Mouse (Mus musculus) embryo, embryonic 9.5 days (tissue): ENCODE measurements at regions not wholly inside any gene's neighbourhood (a gene's known extent, or its start where the extent isn't known, plus 50 kb on each side); places are given as distances from the start of the nearest gene placed in this dataset.
"Not testable (repeated sequence)": the region's sequence is repeated elsewhere in the genome, so short reads cannot be mapped to it uniquely, and the experiment has no call there.

Source experiments
- DNase-seq: peaks from one replicate; pipeline ENCODE4 v3.0.0-alpha.2; 2017; ENCODE audit errors: extremely low spot score

DNA sequence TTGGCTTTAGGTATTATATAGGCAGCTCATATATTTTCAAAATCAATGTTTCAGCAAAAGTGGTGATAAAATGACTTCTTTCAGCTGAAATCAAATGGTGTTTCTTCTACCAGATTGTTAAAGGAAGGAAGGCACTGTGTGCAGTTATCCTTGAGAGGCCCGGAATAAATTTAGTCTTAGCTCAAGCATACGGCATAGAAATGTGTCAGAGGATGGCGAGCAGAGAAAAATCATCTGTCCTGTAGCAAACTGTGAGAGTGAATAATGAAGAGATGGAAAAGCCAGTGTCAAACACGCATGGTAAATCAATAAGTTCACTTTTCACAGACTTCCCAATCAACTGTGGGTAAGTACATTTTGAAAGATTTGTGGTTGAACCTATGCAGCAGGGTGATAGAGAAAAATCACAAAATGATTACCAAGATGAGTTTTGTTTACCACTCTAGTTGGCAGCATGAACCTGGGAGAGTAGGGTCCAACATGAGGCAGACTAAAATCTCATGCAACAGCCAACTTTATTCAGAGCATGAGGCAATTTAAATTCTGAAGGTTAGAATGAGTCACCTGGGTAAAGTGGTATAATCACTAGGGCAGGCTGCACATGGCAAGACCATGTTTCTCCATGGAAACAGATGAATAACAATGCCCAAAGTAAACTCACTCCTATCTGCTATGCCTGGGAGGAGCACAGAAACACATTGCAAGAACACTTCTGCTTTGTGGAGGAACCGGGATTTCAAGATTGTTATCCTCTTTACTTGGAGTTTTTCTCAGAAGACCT lies 55.7 kb downstream of the AI429214 start:
- no peak for DNase-seq

DNA sequence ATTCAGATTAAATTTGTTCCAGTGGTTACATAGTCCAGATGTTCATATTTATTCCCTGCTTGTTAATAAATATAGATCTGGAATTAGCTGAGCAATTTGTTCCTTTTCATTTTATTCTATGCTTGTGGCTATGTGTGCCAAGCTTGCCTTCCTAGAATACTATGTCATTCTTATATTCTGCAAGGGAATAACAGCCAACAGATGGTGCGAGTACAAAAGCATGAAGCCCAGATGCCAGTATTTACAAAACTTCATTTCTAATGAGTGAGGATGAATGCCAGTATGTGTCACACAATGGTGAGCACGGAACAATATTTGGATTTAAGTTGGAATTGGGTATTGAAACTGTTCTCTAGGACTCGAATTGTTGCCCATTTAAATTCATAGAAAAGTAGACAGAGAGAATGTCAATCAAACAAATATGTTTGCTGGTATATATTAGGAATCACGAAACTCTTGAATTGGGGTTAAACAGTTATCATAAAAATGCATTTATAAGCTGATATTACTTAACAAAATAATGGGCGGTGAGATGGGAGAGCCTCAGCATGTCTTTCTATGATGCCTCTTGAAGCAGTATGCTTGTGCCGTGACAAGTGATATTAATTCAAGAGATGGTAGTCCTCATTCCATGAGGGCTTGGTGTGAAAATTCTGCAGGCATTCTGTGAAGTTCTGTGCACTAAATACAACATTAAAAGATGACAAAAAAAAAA lies 56.7 kb downstream of the AI429214 start:
- no peak for DNase-seq

DNA sequence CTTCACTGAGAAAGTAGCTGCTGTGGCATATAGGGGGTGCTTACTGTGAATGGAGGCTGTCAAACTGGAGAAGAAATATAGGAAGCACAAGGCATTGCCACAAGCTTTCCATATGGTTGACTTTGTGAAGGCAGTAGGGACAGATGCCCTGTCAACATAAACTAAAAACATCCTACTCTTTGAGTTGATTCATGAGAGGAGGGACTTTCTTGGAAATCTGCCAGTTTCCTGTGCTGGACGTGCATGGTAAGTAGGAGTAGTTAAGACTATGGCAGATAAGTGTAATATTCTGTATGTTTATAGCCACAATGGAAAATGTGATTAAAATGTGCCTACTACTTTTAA lies 57.3 kb downstream of the AI429214 start:
- DNase-seq: no peak

DNA sequence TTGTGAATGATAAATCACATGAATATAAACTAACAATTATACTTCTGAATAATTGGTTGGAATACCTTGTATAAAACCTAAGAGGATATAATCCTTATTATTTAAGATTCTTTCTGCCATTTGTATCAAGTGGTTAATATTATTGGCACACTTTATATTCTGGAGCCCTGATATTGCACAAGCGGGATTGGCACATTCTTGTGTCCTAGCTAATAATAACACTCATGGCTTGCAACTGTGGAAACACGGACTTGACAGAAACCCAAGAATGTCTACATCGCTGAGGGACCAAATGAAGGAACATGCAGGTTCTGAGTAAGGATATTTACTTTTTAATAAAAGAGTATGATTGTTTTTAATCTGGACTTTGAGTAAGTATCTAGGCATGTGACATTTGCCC lies 63.0 kb downstream of the AI429214 start:
- no peak for DNase-seq

DNA sequence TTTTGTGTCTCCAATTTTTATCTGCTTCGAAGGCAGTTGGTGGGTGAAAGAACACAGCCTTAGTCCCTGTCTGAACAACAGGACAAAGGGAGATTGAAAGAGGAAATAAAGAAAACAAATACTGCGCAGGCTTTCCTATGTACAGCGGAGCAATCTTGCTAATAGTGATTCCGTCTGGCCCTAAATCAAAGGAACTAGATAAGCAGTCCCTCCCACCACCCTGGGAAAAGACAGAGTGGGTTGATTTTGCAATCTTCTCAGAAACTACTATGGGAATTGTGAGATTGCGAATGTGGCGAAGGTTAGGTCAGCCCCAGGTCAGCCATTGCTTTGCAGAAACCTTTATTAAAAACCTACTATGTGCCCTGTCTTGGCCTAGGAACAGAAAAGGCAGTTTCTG lies 65.0 kb downstream of the AI429214 start:
- no peak for DNase-seq

DNA sequence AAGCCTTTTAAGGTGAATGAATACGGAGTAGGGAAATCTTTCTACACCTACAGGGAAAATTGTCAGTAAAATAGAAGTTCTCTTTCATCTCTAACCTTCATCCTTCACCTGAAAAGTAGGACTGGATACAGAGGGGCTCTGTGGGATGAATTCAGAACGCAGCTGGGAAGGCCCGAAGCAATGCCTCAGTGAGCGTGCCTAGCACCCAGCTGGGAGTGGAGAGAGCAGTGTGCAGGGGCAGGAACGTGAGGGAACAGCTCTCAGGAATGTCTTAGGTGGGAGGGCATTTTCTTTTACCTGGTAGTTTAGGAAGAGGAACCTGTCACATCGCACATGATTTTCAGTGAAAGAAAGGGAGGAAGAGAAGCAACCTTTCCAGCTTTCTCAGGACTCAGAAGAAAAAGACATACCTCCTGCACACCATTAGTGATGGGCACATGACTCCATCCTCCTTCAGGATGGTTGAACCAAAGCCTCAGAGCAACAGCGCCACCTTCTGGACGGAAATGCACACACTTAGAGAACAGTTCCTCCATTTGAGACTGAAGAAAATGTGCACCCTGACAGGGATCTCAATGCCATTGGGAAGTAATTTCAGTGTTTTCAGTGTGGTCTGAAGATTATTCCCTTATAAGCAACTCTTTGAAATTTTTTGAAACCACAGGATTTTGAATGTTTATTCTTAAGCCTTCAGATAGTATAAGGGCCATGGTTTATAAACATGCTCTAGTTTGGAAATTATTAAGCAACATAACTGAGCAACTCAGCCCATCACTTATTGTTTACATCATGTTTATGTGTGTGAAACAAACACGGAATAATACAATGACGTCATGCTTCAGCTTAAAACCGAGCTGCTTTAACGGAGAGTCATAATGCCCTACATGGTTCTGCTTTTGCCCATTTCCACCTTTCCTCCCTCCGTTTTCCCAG lies 68.9 kb downstream of the AI429214 start:
- DNase-seq: peak; percentile 82

DNA sequence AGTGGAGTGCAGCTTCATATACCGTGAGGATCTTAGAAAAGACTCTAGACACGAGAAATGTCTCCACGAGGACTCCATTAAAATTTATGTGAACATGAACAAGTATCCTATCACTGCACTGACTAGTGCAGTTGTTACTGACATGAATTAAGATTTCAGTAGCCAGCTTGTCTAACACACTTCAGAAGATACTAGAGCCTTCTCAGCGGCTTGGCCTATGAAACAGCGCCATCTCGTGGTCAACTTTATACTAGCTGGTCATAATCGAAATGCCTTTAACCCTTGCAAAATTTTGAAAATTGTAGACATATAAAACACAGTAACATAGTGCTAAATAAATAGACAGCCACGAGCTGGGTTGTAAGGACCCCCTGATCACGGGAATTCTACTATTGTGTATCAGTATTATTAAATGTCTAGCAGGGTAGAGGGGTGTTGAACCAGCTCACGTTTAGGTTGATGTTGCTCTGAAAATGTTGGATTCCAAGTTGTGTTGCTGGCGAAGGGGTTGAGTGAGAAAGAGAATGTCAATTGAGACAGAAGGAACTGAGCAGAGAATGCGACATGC lies 70.4 kb downstream of the AI429214 start:
- DNase-seq: peak; percentile 73

DNA sequence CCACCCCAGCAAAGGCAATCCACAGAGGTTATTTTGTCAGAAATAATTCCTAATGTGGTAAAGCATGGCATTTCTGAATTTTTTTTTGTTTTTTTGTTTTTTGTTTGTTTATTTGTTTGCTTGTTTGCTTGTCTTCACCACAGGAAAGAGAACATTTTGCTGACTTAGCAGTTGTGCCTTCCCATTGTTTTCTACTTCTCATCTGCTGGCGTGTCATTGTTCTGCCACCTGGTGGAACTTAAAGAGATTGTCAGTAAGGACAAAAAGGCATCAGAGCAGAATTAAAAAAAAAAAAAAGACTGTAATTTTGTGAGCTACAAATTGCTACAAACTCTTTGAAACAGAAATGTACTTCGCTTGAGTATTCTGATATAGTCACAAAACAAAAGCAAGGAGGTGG lies 79.5 kb downstream of the AI429214 start:
- no peak for DNase-seq

DNA sequence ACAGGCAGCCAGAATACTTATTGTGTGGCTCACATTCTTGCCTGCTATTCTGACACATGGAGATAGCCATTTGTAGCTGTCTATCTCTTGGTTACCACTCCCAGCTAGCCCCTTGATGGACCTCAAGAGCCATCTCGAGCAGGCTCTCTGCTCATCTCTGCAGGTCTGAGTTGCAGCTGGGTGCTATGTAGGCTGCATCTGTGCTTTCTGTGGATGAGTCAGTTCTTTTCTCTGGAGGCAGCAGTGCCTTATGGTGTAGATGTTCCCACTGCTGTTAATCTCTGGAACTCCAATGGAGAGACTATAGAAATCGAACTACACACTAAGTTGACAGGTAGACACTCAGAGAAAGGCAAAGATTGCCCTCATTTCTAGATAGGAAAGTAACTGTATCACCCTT lies 106.3 kb downstream of the AI429214 start:
- no peak for DNase-seq

DNA sequence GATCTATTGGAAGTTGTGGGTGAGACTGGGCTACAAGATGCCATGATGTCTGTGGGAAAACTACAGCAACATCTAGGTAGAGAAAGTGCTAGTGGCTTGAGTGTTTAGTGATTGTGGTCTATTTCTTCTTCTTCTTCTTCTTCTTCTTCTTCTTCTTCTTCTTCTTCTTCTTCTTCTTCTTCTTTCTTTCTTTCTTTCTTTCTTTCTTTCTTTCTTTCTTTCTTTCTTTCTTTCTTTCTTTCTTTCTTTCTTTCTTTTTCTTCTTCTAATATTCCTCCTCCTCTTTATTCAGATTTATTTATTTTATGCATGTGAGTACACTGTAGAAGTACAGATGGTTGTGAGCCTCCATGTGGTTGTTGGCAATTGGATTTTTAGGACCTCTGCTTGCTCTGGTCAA lies 119.0 kb downstream of the AI429214 start:
- DNase-seq: not testable (repeated sequence)

DNA sequence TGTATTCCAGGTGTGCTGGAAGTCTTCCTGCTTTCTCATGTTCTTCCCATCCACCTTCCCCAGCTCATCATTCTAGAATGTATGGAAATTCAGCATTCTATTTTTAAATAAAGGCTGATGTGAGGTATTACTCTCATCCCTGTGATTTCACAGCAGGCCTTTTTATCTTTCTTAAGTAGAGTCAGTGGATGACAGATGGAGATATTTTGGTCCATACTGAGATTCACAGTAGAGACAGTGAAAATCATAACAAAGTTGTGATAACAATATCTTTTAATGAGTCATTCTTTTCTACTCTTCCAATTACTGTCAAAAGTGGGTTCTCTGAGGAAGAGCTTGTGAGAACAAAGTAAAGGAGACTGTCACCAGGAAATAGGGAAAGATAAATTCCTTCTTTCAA lies 132.4 kb downstream of the AI429214 start:
- DNase-seq: no peak

DNA sequence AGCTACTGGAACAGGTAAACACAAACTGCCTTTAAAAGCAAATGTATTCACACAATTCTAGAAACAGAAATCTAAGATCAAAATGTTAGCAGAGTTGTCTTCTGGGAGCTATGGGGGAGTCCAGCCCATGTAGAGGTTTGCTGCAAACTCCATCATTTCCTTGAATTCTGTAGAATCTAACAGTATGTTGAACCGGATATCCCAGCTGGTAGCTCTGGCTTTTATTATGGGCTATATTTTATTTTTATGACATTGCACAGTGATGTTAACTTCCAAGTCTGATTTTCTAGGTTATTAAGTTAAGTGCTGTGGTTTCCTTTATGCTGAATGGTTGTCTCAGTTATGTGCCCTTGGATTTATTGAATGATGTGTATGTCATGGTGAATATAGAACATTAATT lies 136.3 kb downstream of the AI429214 start:
- no peak for DNase-seq

DNA sequence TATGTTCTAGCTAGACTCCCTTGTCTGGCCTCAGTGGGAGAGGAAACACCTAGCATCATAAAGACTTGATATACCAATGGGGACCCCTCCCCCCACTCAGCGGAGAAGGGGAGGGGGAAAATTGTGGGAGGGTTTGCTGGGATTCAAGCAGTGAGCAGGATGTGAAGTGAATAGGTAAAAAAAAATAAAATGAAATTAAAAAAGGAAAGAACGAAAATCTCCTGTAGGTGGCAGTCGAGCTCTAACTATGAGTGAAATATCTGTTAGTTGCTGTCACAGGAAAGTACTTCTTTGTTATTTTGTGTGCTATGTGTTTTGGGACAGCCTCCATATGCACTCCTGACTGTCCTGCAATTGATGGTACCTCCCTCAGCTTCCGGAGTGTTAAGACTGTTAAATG lies 138.6 kb downstream of the AI429214 start:
- peak; percentile 34 for DNase-seq

DNA sequence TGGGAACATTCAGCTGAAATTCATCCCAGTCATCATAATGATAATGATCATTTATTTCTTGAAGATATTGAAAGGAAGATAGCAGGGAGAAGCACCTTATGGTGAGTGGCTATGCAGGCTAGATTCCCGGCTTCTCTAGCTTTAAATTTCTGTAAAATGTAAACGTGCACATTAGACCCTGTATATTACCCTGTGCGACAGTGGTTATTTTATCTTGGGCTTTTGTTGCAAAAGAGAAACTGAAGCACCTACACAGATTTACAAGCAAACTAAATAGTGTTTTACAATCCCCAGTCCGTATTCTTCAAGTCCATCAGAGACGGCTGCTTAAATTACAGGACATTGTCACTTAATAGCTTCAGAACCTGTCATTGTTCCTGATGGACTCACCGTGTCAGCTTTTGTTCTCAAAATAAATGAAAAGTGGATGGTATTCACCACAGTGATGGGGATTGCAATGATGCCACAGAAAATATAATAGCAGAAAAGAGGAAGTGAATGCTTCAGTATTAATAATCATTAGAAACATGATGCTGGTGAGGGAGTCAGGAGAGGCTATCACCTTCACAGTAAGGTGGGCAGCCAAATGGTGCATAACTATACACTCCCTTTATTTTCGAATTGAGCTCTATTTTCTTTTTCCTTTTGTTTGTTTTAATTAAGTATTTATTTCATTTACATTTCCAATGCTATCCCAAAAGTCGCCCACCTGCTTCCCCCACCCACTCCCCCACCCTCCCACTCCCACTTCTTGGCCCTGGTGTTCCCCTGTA lies 141.0 kb downstream of the AI429214 start:
- DNase-seq: no peak

DNA sequence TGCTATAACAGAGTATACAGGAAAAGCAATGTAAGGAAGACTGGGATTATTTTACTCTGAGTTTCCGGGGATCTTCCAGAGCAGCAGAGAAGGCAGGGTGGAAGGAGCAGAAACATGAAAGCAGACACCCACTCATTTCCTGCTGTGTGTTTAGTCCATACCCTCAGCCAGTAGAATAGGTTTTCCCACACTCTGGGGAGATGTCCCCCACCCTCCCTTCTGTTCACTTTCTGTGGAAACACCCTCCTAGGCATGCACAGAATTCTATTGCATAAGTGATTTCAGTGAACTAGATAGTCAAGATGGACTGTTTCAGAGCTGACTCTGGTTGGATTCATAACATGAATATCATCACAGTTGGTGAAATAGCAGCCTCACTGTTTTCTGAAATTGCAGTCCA lies 156.9 kb downstream of the AI429214 start:
- DNase-seq: no peak

DNA sequence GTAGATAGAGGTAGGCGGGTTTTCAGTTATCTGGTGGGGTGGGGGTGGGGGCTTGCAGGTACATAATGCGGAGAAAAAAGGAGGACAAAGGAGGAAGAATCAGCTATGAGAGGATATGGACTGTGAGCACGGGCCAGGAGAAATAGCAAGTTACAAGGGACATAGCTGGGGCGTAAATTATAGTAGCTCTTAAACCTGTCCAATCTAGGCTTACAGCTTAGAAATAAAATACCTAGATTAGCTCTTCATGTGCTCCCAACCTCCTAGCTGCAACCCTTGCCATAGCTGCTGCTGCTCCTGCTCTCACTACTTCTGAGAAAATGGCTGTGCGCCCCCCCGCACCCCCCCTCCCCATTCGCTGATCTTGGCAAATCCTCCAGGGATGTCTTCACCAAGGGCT lies 161.0 kb downstream of the AI429214 start:
- DNase-seq: no peak

DNA sequence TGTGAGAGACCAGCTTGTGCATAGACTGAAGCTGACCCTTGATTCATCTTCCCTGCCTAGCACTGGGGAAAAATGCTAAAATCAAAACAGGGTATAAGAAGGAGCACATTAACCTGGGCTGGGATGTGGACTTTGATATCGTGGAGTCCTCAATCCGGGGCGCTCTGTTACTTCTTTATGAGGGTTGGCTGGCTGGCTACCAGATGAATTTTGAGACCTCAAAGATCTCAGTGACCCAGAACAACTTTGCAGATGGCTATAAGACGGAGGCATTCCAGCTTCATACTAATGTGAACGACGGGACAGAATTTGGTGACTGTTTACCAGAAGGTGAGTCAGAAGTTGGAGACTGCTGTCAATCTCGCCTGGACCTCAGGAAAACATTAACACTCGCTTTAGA lies 161.5 kb downstream of the AI429214 start:
- DNase-seq: no peak

DNA sequence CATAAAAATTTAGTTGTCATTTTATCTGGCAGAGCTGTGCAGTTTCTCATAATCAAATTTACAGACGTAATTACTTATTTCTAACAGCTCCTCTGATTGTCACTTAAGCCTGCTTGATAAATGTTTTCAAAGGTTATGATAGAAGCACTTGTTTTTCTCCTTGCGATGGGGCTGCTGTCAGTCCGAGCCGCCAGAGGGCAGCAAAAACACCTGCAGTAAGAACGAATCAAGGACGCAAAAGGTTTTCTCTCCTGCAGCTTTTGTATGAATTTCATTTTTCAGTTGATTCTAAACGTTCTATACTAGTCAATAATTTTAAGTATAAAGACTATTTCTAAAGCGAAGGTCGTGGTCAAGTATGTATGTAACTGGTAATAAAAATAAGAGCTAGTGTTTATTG lies 166.1 kb downstream of the AI429214 start:
- peak; percentile 69 for DNase-seq

DNA sequence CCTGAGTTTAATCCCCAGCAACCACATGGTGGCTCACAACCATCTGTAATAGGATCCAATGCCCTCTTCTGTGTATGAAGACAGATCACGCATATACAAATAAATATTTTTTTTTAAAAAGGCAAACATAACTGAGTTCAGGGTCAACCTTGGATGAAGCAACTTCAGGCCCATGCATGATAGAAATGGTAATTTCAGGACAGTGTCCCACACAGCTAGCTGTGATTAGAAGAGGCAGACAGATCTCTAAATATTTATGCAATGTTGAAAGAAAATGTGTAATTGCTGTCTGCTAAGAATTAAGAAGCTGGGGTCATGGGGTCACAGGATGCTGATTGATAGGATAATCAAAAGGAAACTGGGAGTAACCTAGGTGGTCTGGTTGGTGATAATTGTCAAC lies 203.5 kb downstream of the AI429214 start:
- no peak for DNase-seq

DNA sequence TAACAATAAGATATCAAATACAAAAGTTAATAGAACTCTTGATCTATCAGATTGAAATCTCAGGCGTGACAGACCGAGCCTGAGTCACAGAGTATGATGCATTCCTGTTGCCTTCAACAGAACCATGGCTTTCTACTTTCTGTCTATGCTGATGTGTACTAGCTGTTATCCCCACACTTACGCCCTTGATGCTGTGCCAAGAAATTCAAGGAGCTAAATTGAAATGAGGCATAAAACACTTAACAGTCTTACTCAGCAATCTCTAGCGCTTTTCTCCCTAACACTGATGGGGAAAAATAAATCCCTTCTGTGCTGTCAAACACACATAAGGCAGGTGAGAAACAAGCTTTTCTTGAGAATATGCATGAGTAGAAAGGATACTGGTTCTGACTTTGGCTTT lies 222.5 kb downstream of the AI429214 start:
- no peak for DNase-seq

DNA sequence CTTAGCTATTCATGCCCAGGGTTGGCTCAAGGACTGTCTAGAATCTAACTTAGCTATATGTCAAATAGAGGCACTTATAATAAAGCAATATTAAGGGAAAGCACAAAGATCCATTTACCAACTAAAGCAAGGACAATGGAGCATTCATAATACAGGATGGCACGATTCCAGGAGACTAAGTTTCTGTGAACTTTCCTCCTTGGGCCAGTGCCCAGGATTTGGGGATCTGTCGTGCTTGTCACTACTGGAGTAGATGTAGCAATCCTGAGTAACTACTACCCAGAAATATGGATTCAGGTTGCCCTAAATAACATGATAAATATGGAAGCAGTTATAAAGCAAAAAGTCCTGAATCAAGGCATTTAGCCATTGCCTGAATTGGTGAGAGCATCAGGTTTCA lies 233.7 kb downstream of the AI429214 start:
- DNase-seq: no peak
